Mouse (Mus musculus) ES-E14 (cell line): ENCODE results near the gene Bbs4. TPM values are rescaled to one million over a fixed set of nuclear protein-coding genes. Genes with fewer than 3 reads are reported as not detected.

Experiments
- DNase-seq: peaks from one replicate; pipeline ENCODE4 v3.0.0-alpha.2; 2013; ENCODE audit warnings: low read depth, low spot score
- H3K27ac ChIP-seq: 2 replicates; pipeline ENCODE4 v1.5.1; 2012; ENCODE audit warnings: low read depth, mild to moderate bottlenecking, low read length, moderate library complexity, mixed read lengths; ENCODE audit not compliant: poor library complexity, insufficient read depth, severe bottlenecking
- H3K36me3 ChIP-seq: 2 replicates; pipeline ENCODE4 v1.6.1; 2012; ENCODE audit warnings: mild to moderate bottlenecking, low read length, moderate library complexity, mixed read lengths; ENCODE audit not compliant: control insufficient read depth, poor library complexity, insufficient read depth, severe bottlenecking
- H3K4me1 ChIP-seq, 2 experiments: fragments of 150-350 bp in 1 of 2; sonication (generic) in 1 of 2; 2 replicates each; pipeline ENCODE4 v1.6.1; 2012; ENCODE audit warnings: low read length in 2 of 2, mild to moderate bottlenecking in 1 of 2, mixed read lengths in 1 of 2; ENCODE audit not compliant: control insufficient read depth in 2 of 2, insufficient read depth in 2 of 2, poor library complexity in 1 of 2
- H3K4me3 ChIP-seq, 2 experiments: fragments of 150-350 bp in 1 of 2; sonication (generic) in 1 of 2; 2 replicates each; pipeline ENCODE4 v1.5.1; 2012; ENCODE audit warnings: low read length in 2 of 2, low read depth in 1 of 2, mild to moderate bottlenecking in 1 of 2, mixed read lengths in 1 of 2; ENCODE audit not compliant: insufficient read depth in 1 of 2, poor library complexity in 1 of 2, severe bottlenecking in 1 of 2
- H3K9ac ChIP-seq: 2 replicates; pipeline ENCODE4 v1.6.1; 2012; ENCODE audit warnings: low read depth, mild to moderate bottlenecking, low read length, mixed read lengths; ENCODE audit not compliant: poor library complexity, insufficient read depth, severe bottlenecking
- H3K9me3 ChIP-seq: fragments of 150-350 bp; sonication (generic); 2 replicates; pipeline ENCODE4 v1.6.1; 2012; ENCODE audit warnings: low read depth, mild to moderate bottlenecking, low read length; ENCODE audit not compliant: control insufficient read depth, insufficient read depth
- CHD2 ChIP-seq: IDR thresholded peaks from 2 replicates; pipeline ENCODE4 v1.6.1; 2014; ENCODE audit warnings: mild to moderate bottlenecking, low read depth, low read length, inconsistent platforms
- HCFC1 ChIP-seq: IDR thresholded peaks from 2 replicates; pipeline ENCODE4 v1.6.1; 2012; ENCODE audit warnings: low read length, inconsistent platforms, borderline replicate concordance; ENCODE audit not compliant: insufficient read depth
- MAFK ChIP-seq: IDR thresholded peaks from 2 replicates; pipeline ENCODE4 v1.6.1; 2014; ENCODE audit warnings: mild to moderate bottlenecking, low read depth, low read length, inconsistent platforms; ENCODE audit not compliant: insufficient read depth
- ZC3H11A ChIP-seq: IDR thresholded peaks from 2 replicates; pipeline ENCODE4 v1.6.1; 2012; ENCODE audit warnings: low read depth, mild to moderate bottlenecking, inconsistent platforms, low read length, borderline replicate concordance
- ZNF384 ChIP-seq: IDR thresholded peaks from 2 replicates; pipeline ENCODE4 v1.6.1; 2012; ENCODE audit warnings: low read depth, low read length, inconsistent platforms
- in situ Hi-C, 2 experiments: fragments of 600-800 bp; cut with MboI; formaldehyde crosslinking; loops; one replicate each; pipeline ENCODE4 v1.15.1; 2025; ENCODE audit warnings: low sequenced_read_pairs in 2 of 2, inconsistent platforms in 1 of 2; ENCODE audit not compliant: unreplicated experiment in 2 of 2
- total RNA-seq: library from RNA; depleted of rRNA; stranded (reverse); fragments of 300-350 nt; gene quantifications from 2 replicates; pipeline ENCODE4 v1.2.3, GENCODE M21; 2012

Gene Bbs4
- total RNA-seq, 1 experiment, result 5.8 TPM

- no peak for DNase-seq
- Histone ChIP-seq H3K4me1 (no peaks in the 10 kb centered on the region), H3K4me3 (no peak overlapping the region), H3K36me3 (peaks cover 39% of the 10 kb centered on the region), H3K9ac (no peak overlapping the region), H3K27ac (no peak overlapping the region), H3K9me3 (no peaks in the 10 kb centered on the region)
- in situ Hi-C loops, result no loop called here
- TF ChIP-seq HCFC1, result no peak
- TF ChIP-seq ZNF384, result no peak
- no peak for TF ChIP-seq ZC3H11A
- TF ChIP-seq CHD2, result no peak
- no peak for TF ChIP-seq MAFK
Measured at GRCm38 (mm10) chr9:59311284-59311670, 42.0 kb downstream of the Bbs4 start.

- TF ChIP-seq ZC3H11A (no peak), HCFC1 (no peak), ZNF384 (no peak), MAFK (no peak), CHD2 (no peak)
- Histone ChIP-seq H3K9me3 (no peaks in the 10 kb centered on the region), H3K27ac (no peak overlapping the region), H3K36me3 (peaks cover 36% of the 10 kb centered on the region), H3K4me1 (no peaks in the 10 kb centered on the region), H3K9ac (no peak overlapping the region), H3K4me3 (no peak overlapping the region)
- in situ Hi-C loops, result no loop called here
- no peak for DNase-seq
Measured at GRCm38 (mm10) chr9:59310582-59311283, 42.6 kb downstream of the Bbs4 start.

GRCm38 (mm10) chr9:59307890-59308289, 45.4 kb downstream of the Bbs4 start:
- in situ Hi-C loops, result no loop called here
- Histone ChIP-seq H3K9ac (no peak overlapping the region), H3K9me3 (no peaks in the 10 kb centered on the region), H3K36me3 (peaks cover 15% of the 10 kb centered on the region), H3K4me3 (no peak overlapping the region), H3K27ac (no peak overlapping the region), H3K4me1 (no peaks in the 10 kb centered on the region)
- TF ChIP-seq ZNF384, result no peak
- TF ChIP-seq CHD2, result no peak
- TF ChIP-seq ZC3H11A, result no peak
- TF ChIP-seq MAFK, result no peak
- no peak for TF ChIP-seq HCFC1
- DNase-seq, result no peak

- Histone ChIP-seq H3K4me3 (no peak overlapping the region), H3K4me1 (no peaks in the 10 kb centered on the region; a peak in 2 of 4 replicates), H3K36me3 (peaks cover 21% of the 10 kb centered on the region), H3K9ac (no peak overlapping the region), H3K27ac (no peak overlapping the region), H3K9me3 (no peaks in the 10 kb centered on the region)
- no peak for DNase-seq
- no peak for TF ChIP-seq HCFC1
- no peak for TF ChIP-seq MAFK
- TF ChIP-seq ZNF384, result no peak
- TF ChIP-seq CHD2, result no peak
- TF ChIP-seq ZC3H11A, result no peak
- in situ Hi-C loops, result no loop called here
Measured at GRCm38 (mm10) chr9:59296419-59296818, 56.9 kb downstream of the Bbs4 start.

- peaks cover 5% of the 10 kb centered on the region for H3K36me3 ChIP-seq
- no peak for TF ChIP-seq CHD2
- no peak for TF ChIP-seq ZNF384
- no peak for TF ChIP-seq MAFK
- no peak for TF ChIP-seq ZC3H11A
- TF ChIP-seq HCFC1, result no peak
- peak overlapping the region; percentile 82; a peak in 3 of 4 replicates for H3K4me3 ChIP-seq
- H3K27ac ChIP-seq, result no peak overlapping the region
- no peaks in the 10 kb centered on the region for H3K9me3 ChIP-seq
- in situ Hi-C loops, result no loop called here
- DNase-seq, result no peak
- peaks cover 0 to 1% of the 10 kb centered on the region in 2 experiments; a peak in 3 of 4 replicates for H3K4me1 ChIP-seq
- H3K9ac ChIP-seq, result no peak overlapping the region; the same call in 1 of the 2 replicates
Measured at GRCm38 (mm10) chr9:59292493-59292875, 60.8 kb downstream of the Bbs4 start.
